Mouse (Mus musculus) heart, postnatal 4 days (tissue): Measurements from ENCODE around the gene Rsrp1. TPM values are rescaled to one million over a fixed set of nuclear protein-coding genes. Genes with fewer than 3 reads are reported as not detected.

Experiments
- DNase-seq: peaks from one replicate; pipeline ENCODE4 v3.0.0; 2021
- total RNA-seq, 2 experiments: library from RNA; stranded (reverse); gene quantifications; 2 replicates each; pipeline ENCODE4 v1.2.3; 2021

Gene Rsrp1
- total RNA-seq, 2 experiments from 2014 or later = 105 to 117 TPM

GRCm38 (mm10) chr4:134967887-134968604 lies 44.7 kb downstream of the Rsrp1 start:
- no peak for DNase-seq

DNA sequence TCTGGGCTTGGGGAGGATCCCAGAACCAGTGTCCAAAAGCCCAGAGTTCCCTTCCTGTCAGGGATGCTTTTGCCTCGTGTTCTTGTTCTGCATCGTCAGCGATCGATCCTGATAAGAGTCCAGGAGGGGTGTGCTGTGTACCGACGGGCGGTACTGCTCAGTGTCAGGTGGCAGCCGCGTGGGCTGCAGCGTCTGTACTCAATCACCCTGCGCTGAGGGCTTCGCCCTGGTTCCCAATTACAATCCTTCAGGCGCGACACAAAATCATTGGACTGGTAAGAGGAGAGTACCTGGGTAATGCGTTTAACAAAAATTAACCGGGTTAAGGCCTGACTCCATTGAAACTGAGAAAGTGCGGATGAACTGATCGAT lies 45.2 kb downstream of the Rsrp1 start:
- DNase-seq = no peak

GRCm38 (mm10) chr4:134975261-134975928 lies 52.0 kb downstream of the Rsrp1 start:
- no peak for DNase-seq

DNA sequence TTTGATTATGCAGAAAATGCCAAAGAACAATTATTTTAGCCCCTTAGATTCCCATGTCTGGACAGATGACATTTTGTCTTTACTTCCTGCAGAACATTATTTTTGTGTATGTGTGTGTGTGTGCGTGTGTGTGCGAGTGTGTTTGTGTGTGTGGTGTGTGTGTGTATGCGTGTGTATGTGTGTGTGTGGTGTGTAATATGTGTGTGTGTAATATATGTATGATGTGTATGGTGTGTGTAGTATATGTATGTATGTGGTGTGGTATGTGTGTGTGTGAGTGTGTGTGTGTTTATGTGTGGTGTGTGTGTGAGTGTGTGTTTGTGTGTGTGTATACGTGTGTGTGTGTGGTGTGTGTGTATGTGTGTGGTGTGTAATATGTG lies 52.5 kb downstream of the Rsrp1 start:
- no peak for DNase-seq

Other genes starting within 250 kb of the Rsrp1 start
- gene Man1c1, start 219.3 kb upstream of the Rsrp1 start, total RNA-seq = 10 to 100 TPM; 30.4 to 30.7 TPM
- 10 to 100 TPM; 21.6 to 22.4 TPM for gene Ldlrap1, start 155.6 kb upstream of the Rsrp1 start, total RNA-seq
- 10 to 100 TPM; 26.6 to 27.9 TPM for gene Maco1, start 70.2 kb upstream of the Rsrp1 start, total RNA-seq
- gene Rhd, start 59.1 kb upstream of the Rsrp1 start, total RNA-seq = 1 to 10 TPM; 4.7 to 5.4 TPM
- 10 to 100 TPM; 73.2 to 74.5 TPM for gene Tmem50a, start 8.6 kb upstream of the Rsrp1 start, total RNA-seq
- 10 to 100 TPM; 40.2 to 41.9 TPM for gene Syf2, start 7.3 kb downstream of the Rsrp1 start, total RNA-seq
- gene Runx3, start 197.1 kb downstream of the Rsrp1 start, total RNA-seq = under 1 TPM; 0.25 to 0.45 TPM